8 mouse cellular contexts compared by ENCODE assay signal in genomic region chr13:52628602-52629001, GRCm38 (mm10). TPM values are rescaled to one million over a fixed set of nuclear protein-coding genes. Genes with fewer than 3 reads are reported as not detected.
DNase-seq lines count a peak whose midpoint lies in the region; ATAC-seq and TF ChIP-seq lines count a peak whose summit lies in the region.

No protein-coding gene starts in this region.

- DNase-seq in CD4-positive, CD25-positive, alpha-beta regulatory T cell, adult 2 months (ENCODE audit: low read depth, low spot score), result peak; percentile 77
- DNase-seq in 416B (ENCODE audit: low read depth), result peak; percentile 73
- DNase-seq in lung, postnatal 25 days (ENCODE audit: low spot score), result peak; percentile 34
- DNase-seq in right cerebral cortex, adult 2 months (ENCODE audit: low spot score in 2 of 2), result peak; percentile 67 to 72

- no peaks in the 10 kb centered on the region for H3K36me3 ChIP-seq in kidney, embryonic 15.5 days

- peak; percentile 57 for TF ChIP-seq CTCF in bone marrow macrophage, adult 2 months (IDR thresholded peaks at IDR 0.05; ENCODE audit: low read depth, low read length)

- ATAC-seq in CD4-positive, CD25-positive, alpha-beta regulatory T cell, adult 4 months, result no peak
- ATAC-seq in erythroblast, adult 5-6 weeks (replicated peaks; ENCODE audit: low FRiP score, poor library complexity, severe bottlenecking), result 0 out of 2 replicates have a peak, but pooled peaks have one; percentile 12
- 0 out of 2 replicates have a peak, but pooled peaks have one; percentile 9 for ATAC-seq in kidney, embryonic 15.5 days (replicated peaks; ENCODE audit: low FRiP score)

- no peak overlapping the region for H3K4me2 ChIP-seq in kidney, embryonic 15.5 days

- no peaks in the 10 kb centered on the region for H3K27me3 ChIP-seq in kidney, embryonic 15.5 days

- no peaks in the 10 kb centered on the region for H3K9me3 ChIP-seq in kidney, embryonic 15.5 days (replicated peaks)

- WGBS in kidney, embryonic 15.5 days, result 29% methylated on average over 9 of the region's 9 CpGs

- no peak for TF ChIP-seq POLR2A in bone marrow macrophage, adult 2 months (IDR thresholded peaks at IDR 0.05; ENCODE audit: borderline replicate concordance, low read depth, low read length)

- no peak overlapping the region for H3K27ac ChIP-seq in bone marrow macrophage, adult 2 months (ENCODE audit: insufficient read depth, low read depth, low read length)
- H3K27ac ChIP-seq in kidney, embryonic 15.5 days, result no peak overlapping the region

- H3K4me1 ChIP-seq in bone marrow macrophage, adult 2 months (ENCODE audit: control insufficient read depth, insufficient read depth, low read length), result no peaks in the 10 kb centered on the region; the same call in 1 of the 2 replicates
- H3K4me1 ChIP-seq in kidney, embryonic 15.5 days, result no peaks in the 10 kb centered on the region

- H3K4me3 ChIP-seq in bone marrow macrophage, adult 2 months (ENCODE audit: insufficient read depth, low read length), result no peak overlapping the region
- no peak overlapping the region for H3K4me3 ChIP-seq in kidney, embryonic 15.5 days (replicated peaks)

- H3K9ac ChIP-seq in kidney, embryonic 15.5 days, result no peak overlapping the region

RNA-seq across cellular contexts. Expression of gene Syk, which starts 45.6 kb away (rescaled TPM):
- 1 to 10 TPM in 1 of 2 experiments, under 1 TPM in 1; 0.20 to 2.4 TPM for polyA plus RNA-seq in CD4-positive, CD25-positive, alpha-beta regulatory T cell, adult 4 months (2017; shearing (Covaris generic))
- polyA plus RNA-seq in bone marrow macrophage, adult 2 months (2012; ENCODE audit: insufficient read depth, insufficient read length, missing spikeins), result 182 and 184 TPM in 2 replicates
- 15.9 and 18.4 TPM in 2 replicates for total RNA-seq in erythroblast, adult 5-6 weeks (2015; ENCODE audit: low replicate concordance)
- 23.1 and 25.4 TPM in 2 replicates for total RNA-seq in erythroblast, adult 5-6 weeks (2017; ENCODE audit: low replicate concordance)
- polyA plus RNA-seq in kidney, embryonic 15.5 days (2015; fragmentation: Nextera tagmentation; extraction: Ambion mirVana), result 7.4 and 7.5 TPM in 2 replicates

Comparison
In these comparisons a context has a peak if more than half of its experiments do, and no peak if none do; other contexts are left out.
1. RNA of gene Syk, which starts 45.6 kb away (polyA plus RNA-seq): 182 to 184 TPM in bone marrow macrophage, adult 2 months; 7.4 to 7.5 TPM in kidney, embryonic 15.5 days and 0.20 to 2.4 TPM in CD4-positive, CD25-positive, alpha-beta regulatory T cell, adult 4 months; every median in the first group is over 10 times any median in the second.
2. Peak in every context shown above with its lines, with median percentiles within 50 percentile points of each other: DNase-seq.